Mouse (Mus musculus) retina, postnatal 1 day (tissue): ENCODE results near the gene Gm4070.
"Not testable (repeated sequence)": the region's sequence is repeated elsewhere in the genome, so short reads cannot be mapped to it uniquely, and the experiment has no call there.

Source experiments
- DNase-seq: peaks from one replicate; pipeline ENCODE4 v3.0.0-alpha.2; 2012

Gm4070 gene

DNA sequence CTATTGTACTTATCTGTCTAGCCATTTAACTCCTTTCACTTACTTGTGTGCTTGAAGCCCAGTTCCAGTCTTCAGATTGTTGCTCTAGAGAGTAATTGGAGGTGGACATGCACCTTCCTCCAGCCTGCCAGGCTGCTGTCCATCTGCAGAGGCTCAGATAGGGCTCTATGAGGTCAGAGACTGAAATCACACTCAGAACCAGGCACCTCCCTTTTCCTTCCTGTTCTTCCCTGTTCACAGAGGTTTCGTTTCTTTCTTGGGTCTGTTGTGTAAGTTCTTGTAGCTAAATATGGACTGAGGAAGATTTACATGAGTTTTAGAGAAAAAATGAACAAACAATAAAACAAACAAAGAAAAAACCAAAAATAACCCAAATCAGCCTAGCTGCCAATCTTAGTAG is at the start of gene Gm4070:
Gene Gm4070, minus strand, starts transcription at position 156 of the 400 bp plus-strand sequence.
- not testable (repeated sequence) for DNase-seq

DNA sequence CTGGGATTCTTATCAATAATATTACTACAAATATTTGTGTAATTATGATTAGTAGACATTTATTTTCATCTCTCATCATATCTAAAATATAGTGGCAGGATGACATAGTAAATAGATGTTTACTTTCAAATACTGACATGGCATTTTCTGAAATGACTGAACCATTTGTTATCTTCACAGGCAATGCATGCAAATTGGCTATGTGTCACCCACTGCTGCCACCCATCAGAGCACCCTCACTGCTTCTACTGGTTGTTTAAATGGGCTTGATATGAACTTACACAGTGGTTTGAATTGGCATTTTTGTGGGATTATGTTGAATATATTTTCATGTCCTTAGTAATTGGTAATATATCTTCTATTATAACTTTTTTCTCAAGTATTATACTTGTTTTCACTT is 773 bp upstream of the Gm4070 start:
- DNase-seq: not testable (repeated sequence)

DNA sequence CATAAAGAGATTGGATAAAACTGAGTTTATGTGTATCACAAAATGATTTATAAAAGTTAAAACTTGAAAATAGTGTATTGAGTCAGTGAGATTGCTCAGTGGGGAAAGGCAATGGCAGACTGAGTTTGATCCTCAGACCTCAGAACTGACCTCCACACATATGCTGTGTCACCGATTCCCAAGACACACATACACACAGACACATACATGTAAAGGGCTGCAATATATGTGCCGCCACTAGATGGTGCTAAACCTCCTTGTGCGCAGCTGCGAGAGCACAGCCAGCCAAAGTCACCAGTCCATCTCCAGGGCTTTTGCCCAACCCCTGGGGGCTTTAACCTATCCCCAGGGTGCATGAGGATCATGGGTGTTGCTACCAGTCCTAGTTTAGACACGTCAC is 1.4 kb downstream of the Gm4070 start:
- DNase-seq: not testable (repeated sequence)

DNA sequence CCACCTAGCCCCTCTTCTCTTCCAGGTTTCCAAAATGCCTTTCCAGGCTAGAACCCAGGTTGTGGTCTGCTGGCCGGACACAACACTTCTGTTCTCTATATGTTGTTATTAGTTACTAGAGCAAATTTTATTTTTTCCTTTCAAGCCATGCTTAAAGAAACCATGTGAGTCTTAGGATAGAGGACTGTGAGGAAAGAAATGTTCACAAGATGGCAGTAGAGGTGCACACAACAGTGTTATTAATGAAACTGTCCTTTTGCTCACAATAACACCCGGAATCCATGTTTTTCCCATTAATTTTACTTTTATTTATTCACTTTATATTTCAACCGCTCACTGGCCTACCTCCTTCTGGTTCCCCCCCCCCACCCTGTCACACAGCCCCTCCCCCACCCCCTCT is 8.5 kb downstream of the Gm4070 start:
- not testable (repeated sequence) for DNase-seq

DNA sequence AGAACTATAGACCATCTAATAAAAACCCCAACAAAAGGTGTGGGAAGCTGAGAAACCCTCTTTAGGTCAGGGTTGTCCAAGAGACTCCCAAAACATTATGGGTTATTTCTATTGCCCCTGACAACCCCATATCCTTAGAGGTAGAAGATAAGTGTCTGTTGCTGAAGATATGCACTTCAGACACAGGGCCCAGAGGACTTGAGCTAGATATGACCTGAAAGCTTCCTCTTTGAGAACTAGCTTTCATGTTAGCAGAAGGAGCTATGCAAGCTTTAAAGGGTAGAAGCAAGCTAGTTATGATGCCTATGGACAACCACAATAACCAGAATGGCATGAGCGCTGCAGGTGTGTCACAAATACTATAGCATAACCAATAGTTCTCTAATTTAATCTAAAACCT is 21.6 kb downstream of the Gm4070 start:
- not testable (repeated sequence) for DNase-seq

DNA sequence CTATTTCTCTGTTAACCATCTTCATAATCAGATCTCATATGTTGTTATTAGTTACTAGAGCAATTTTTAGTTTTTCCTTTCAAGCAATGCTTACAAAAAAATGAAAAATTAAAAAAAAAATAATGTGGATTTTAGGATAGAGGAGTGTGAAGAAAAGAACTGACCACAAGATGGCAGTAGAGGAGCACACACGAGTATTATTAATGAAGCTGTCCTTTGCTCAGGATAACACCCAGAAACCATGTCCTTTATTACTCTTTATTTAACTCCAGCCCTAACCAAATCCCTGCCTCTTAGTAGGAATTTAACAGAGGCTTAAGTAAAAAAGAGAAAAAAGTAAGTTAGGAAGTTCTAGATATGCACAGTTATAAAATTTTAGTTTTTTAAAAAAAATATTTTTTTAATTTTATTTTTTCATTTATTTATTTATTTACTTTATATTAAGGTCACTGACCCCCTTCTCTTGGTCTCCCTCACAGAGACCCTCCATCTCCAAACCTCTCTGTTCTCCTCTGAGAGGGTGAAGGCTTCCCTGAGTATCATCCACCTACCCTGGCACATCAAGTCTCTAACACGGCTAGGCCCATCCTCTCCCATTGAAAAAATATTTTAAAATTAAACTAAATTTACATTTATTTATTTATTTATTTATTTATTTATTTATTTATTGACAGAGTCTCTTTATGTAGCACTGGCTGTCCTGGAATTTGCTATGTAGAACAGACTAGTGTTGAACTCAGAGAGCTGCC is 70.0 kb downstream of the Gm4070 start:
- DNase-seq: not testable (repeated sequence)

DNA sequence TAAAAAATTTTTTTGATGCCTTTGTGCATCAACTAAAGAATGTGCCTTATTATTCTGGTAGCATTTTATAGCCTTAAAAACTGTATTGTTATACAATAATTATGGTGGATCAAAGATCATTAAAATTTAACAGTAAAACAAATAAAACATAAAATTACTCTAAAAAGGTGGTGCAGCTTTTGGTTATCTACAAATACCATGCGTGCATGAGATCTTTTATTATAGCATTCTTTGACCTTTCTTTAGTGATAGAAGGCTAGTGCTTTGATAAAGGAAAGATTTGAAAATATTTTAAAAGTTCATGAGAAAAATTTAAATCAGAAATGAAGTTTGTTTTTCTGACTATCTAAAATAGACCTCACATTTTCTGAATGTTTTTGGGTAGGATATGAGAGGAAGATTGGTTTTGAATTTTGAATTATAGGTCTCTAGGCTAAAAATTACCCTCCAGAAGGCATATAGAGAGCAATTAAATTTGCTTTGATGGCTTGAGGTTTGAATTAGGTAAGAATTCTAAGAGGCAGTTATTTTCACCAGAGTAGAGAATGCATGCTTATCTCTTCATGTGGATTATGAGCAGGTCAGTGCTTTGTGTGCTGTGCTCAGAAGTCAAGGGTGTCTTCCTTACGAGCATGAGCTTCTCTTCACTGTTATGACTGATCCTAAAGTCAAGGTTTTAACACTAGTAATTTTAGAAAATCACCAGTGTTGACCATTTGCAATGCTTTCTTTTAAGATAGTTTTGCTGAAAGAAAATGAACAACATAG is 73.9 kb downstream of the Gm4070 start:
- DNase-seq: not testable (repeated sequence)

DNA sequence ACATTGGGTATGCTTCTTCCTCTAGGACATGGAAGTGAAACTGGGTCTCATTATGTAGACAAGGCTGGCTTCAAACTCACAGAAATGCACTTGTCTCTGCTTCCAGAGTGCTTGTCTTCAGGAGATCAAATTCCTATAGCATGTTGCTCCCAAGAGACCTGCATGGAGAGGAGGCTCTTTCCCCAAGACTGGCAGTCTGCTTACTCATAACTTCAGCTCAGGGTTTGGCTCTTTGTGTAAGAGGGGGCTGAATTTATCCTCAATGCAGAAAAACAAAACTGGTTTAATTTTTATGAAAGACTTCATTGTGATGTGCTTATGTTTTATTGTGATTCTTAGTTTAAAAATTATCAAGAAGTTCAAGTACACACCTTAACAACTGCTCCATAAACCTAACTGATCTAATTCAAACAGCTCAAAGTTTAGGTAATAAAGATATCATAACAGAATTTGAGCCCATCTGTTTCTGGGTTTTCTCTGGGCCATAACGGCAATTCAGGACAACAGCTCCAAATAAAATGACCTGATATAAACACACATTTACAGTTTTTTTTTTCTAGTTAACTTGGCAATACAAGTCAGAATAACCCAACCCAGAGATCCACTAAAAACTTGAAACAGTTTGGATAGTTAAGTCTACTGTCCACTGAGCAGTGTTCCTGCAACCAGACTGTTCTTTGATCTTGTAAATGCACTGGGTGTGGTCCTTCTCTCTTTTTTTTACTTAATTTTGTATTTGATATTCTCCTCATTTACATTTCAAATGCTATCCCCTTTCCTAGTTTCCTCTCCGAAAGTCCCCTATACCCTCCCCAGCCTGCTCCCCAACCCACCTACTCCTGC is 97.8 kb downstream of the Gm4070 start:
- DNase-seq: not testable (repeated sequence)
